Mouse (Mus musculus) ES-E14 (cell line): ENCODE results near the gene Rars. TPM values are rescaled to one million over a fixed set of nuclear protein-coding genes. Genes with fewer than 3 reads are reported as not detected.

Experiments
- DNase-seq: peaks from one replicate; pipeline ENCODE4 v3.0.0-alpha.2; 2013; ENCODE audit warnings: low read depth, low spot score
- H3K27ac ChIP-seq: 2 replicates; pipeline ENCODE4 v1.5.1; 2012; ENCODE audit warnings: low read depth, mild to moderate bottlenecking, low read length, moderate library complexity, mixed read lengths; ENCODE audit not compliant: poor library complexity, insufficient read depth, severe bottlenecking
- H3K36me3 ChIP-seq: 2 replicates; pipeline ENCODE4 v1.6.1; 2012; ENCODE audit warnings: mild to moderate bottlenecking, low read length, moderate library complexity, mixed read lengths; ENCODE audit not compliant: control insufficient read depth, poor library complexity, insufficient read depth, severe bottlenecking
- H3K4me1 ChIP-seq, 2 experiments: fragments of 150-350 bp in 1 of 2; sonication (generic) in 1 of 2; 2 replicates each; pipeline ENCODE4 v1.6.1; 2012; ENCODE audit warnings: low read length in 2 of 2, mild to moderate bottlenecking in 1 of 2, mixed read lengths in 1 of 2; ENCODE audit not compliant: control insufficient read depth in 2 of 2, insufficient read depth in 2 of 2, poor library complexity in 1 of 2
- H3K4me3 ChIP-seq, 2 experiments: fragments of 150-350 bp in 1 of 2; sonication (generic) in 1 of 2; 2 replicates each; pipeline ENCODE4 v1.5.1; 2012; ENCODE audit warnings: low read length in 2 of 2, low read depth in 1 of 2, mild to moderate bottlenecking in 1 of 2, mixed read lengths in 1 of 2; ENCODE audit not compliant: insufficient read depth in 1 of 2, poor library complexity in 1 of 2, severe bottlenecking in 1 of 2
- H3K9ac ChIP-seq: 2 replicates; pipeline ENCODE4 v1.6.1; 2012; ENCODE audit warnings: low read depth, mild to moderate bottlenecking, low read length, mixed read lengths; ENCODE audit not compliant: poor library complexity, insufficient read depth, severe bottlenecking
- H3K9me3 ChIP-seq: fragments of 150-350 bp; sonication (generic); 2 replicates; pipeline ENCODE4 v1.6.1; 2012; ENCODE audit warnings: low read depth, mild to moderate bottlenecking, low read length; ENCODE audit not compliant: control insufficient read depth, insufficient read depth
- CHD2 ChIP-seq: IDR thresholded peaks from 2 replicates; pipeline ENCODE4 v1.6.1; 2014; ENCODE audit warnings: mild to moderate bottlenecking, low read depth, low read length, inconsistent platforms
- HCFC1 ChIP-seq: IDR thresholded peaks from 2 replicates; pipeline ENCODE4 v1.6.1; 2012; ENCODE audit warnings: low read length, inconsistent platforms, borderline replicate concordance; ENCODE audit not compliant: insufficient read depth
- MAFK ChIP-seq: IDR thresholded peaks from 2 replicates; pipeline ENCODE4 v1.6.1; 2014; ENCODE audit warnings: mild to moderate bottlenecking, low read depth, low read length, inconsistent platforms; ENCODE audit not compliant: insufficient read depth
- ZC3H11A ChIP-seq: IDR thresholded peaks from 2 replicates; pipeline ENCODE4 v1.6.1; 2012; ENCODE audit warnings: low read depth, mild to moderate bottlenecking, inconsistent platforms, low read length, borderline replicate concordance
- ZNF384 ChIP-seq: IDR thresholded peaks from 2 replicates; pipeline ENCODE4 v1.6.1; 2012; ENCODE audit warnings: low read depth, low read length, inconsistent platforms
- in situ Hi-C, 2 experiments: fragments of 600-800 bp; cut with MboI; formaldehyde crosslinking; loops; one replicate each; pipeline ENCODE4 v1.15.1; 2025; ENCODE audit warnings: low sequenced_read_pairs in 2 of 2, inconsistent platforms in 1 of 2; ENCODE audit not compliant: unreplicated experiment in 2 of 2
- total RNA-seq: library from RNA; depleted of rRNA; stranded (reverse); fragments of 300-350 nt; gene quantifications from 2 replicates; pipeline ENCODE4 v1.2.3, GENCODE M21; 2012

Rars gene
- total RNA-seq, 1 experiment = 156 TPM

DNA sequence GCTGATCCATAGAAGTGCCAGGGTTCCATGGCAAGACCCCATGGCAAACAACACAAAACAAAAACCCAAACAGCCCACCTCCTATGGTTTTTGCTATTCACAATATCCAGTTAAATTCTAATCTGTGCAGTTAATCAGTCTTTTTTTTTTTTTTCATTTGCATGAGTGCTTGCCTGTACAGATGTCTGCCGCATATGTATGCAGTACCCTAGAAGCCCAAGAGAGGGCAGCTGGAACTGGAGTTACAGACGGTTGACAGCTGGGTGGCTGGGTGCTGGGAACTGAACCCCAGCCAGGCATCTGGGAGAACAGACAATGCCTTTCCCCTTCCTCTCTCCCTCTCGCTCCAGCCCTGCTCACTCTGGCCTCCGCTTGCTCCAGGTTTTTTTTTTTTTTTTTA, 49.8 kb downstream of the Rars start:
- H3K9ac ChIP-seq = no peak overlapping the region
- H3K9me3 ChIP-seq = no peaks in the 10 kb centered on the region
- in situ Hi-C loops = no loop called here
- no peak for DNase-seq
- no peak overlapping the region for H3K27ac ChIP-seq
- peaks cover 0 to 5% of the 10 kb centered on the region in 2 experiments; a peak in 1 of 4 replicates for H3K4me1 ChIP-seq
- H3K4me3 ChIP-seq = no peak overlapping the region
- peaks cover 18% of the 10 kb centered on the region for H3K36me3 ChIP-seq
- TF ChIP-seq ZC3H11A (no peak), ZNF384 (peak; percentile 84)

DNA sequence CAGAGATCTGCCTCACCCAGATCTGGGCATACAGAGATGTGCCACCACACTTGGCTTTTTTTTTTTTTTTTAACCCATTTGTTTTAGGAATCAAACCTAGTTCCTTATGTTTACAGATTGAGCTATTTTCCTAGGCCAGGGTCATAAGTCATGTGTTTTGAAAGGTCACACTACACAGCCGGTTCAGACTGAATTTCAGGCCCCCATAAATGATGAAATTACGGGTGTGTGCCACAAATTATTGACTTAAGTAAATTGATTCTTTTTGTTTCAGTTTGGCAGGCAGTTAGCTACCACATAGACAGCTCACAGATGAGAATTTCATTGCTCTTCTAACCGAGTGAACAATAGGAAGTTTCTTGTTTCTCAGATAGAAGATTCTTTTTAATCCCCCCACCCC, 50.3 kb downstream of the Rars start:
- H3K36me3 ChIP-seq = peaks cover 22% of the 10 kb centered on the region
- no peak for DNase-seq
- H3K4me3 ChIP-seq = no peak overlapping the region
- H3K9me3 ChIP-seq = no peaks in the 10 kb centered on the region
- no peak overlapping the region for H3K9ac ChIP-seq
- no peak for TF ChIP-seq HCFC1
- H3K4me1 ChIP-seq = peaks cover 0 to 5% of the 10 kb centered on the region in 2 experiments; a peak in 1 of 4 replicates
- in situ Hi-C loops = no loop called here
- no peak overlapping the region for H3K27ac ChIP-seq

DNA sequence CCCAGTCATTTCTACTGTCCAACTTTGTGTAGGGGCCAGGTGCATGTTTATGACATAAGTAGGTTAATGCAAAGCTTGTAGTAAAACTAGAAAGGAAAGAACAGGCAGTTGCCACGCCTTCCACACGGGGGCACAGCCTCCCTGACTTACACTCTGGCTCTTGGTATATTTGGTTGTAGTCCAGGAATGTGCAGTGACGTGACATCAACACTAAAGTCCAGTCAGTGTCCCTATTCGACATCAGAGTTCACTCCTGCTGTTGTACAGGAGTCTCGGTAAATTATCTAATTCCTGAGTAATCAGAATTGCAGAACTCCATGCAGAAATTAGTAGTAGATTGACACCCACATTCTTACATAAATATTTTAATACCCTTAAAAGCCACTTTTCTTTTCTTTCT, 51.3 kb downstream of the Rars start:
- in situ Hi-C loops = no loop called here
- Histone ChIP-seq H3K9ac (no peak overlapping the region), H3K36me3 (peaks cover 25% of the 10 kb centered on the region), H3K4me1 (peaks cover 0 to 3% of the 10 kb centered on the region in 2 experiments; a peak in 1 of 4 replicates), H3K27ac (no peak overlapping the region), H3K9me3 (no peaks in the 10 kb centered on the region), H3K4me3 (no peak overlapping the region)
- no peak for DNase-seq
- no peak for TF ChIP-seq ZNF384
- no peak for TF ChIP-seq MAFK
- no peak for TF ChIP-seq ZC3H11A
- no peak for TF ChIP-seq CHD2
- TF ChIP-seq HCFC1 = no peak

DNA sequence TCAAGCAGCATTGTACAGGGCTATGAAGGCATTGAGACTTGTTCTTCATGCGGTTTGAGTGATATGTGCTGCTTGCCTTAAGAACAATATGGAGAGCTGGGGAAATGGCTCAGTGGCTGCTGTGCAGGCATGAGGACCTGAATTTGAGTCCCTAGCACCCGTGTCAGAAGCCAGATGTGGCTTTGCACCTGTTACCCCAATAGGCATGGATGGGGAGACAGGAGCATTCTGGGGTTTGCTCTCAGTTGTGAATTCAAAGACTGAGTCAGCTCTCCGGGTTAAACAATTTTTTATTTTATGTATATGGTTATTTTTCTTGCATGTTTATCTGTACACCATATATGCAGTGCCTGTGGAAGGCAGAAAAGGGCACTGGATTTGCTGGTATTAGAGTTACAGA, 51.9 kb downstream of the Rars start:
- Histone ChIP-seq H3K4me1 (peaks cover 0 to 2% of the 10 kb centered on the region in 2 experiments; a peak in 1 of 4 replicates), H3K4me3 (no peak overlapping the region), H3K36me3 (peaks cover 26% of the 10 kb centered on the region), H3K9me3 (no peaks in the 10 kb centered on the region), H3K27ac (no peak overlapping the region), H3K9ac (no peak overlapping the region)
- in situ Hi-C loops = no loop called here
- TF ChIP-seq ZNF384 (no peak), HCFC1 (no peak), MAFK (no peak)
- DNase-seq = no peak

DNA sequence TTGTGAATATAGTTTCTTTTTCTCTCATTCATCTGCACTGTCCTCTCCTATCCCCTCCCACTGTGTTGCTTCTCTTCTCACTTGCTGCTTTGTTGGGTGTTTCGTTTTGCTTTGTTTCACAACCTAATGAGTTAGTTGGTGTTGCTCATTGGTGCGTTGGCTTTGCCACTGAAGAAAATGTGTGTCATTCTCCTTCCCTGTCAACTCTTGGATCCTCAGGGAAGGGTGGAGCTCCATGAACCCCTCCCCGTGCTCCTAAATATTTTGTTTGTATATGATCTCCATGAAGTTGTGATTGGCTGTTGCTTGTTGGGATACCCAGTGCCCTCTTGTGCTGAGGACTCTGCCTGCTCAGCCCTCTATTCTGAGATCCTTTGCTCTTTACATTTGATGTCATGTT, 54.0 kb downstream of the Rars start:
- H3K27ac ChIP-seq = no peak overlapping the region
- no peak overlapping the region for H3K4me3 ChIP-seq
- no peaks in the 10 kb centered on the region for H3K9me3 ChIP-seq
- no peak for DNase-seq
- in situ Hi-C loops = no loop called here
- no peak for TF ChIP-seq HCFC1
- no peak for TF ChIP-seq MAFK
- TF ChIP-seq CHD2 = no peak
- TF ChIP-seq ZC3H11A = no peak
- no peak for TF ChIP-seq ZNF384
- no peaks in the 10 kb centered on the region for H3K4me1 ChIP-seq
- H3K36me3 ChIP-seq = peaks cover 30% of the 10 kb centered on the region
- H3K9ac ChIP-seq = no peak overlapping the region
